In the genomic region with DNA sequence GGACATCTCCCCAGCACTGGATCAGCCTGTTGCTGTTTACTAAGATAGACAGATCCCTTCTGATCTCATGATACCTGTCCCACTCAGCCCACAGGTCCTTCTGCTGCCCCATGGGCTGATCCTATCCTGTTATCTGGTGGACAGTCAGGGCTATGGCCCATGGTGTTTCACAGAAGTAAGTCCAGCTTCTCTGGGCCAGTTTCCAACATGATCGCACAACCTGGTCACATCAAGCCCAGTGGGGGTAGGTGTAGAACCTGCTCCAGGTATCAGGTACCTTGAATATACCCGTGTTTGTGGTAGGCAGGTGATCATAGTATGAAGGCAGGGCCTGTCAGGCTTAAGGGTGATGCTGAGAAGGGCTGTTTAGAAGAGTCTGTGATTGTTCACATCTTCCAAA, we compare ENCODE assay signal across 26 mouse cellular contexts.
"Had no signal": no experiment of that assay in that cellular context is flagged by ENCODE, and none has a peak within 500 bp of the region (broad histone marks: within the 10 kb centered on the region; RNA-seq: fewer than 3 reads in every experiment).

No protein-coding gene starts in this region.

- H3K4me3 ChIP-seq: heart, adult 2 months; heart, embryonic 13.5 days; heart, embryonic 15.5 days; hindbrain, embryonic 13.5 days; hindbrain, embryonic 15.5 days; kidney, embryonic 15.5 days; limb, embryonic 13.5 days; limb, embryonic 15.5 days; liver, embryonic 12.5 days had no signal

- H3K27me3 ChIP-seq: heart, embryonic 13.5 days; heart, embryonic 15.5 days; hindbrain, embryonic 13.5 days; hindbrain, embryonic 15.5 days; kidney, embryonic 15.5 days; limb, embryonic 13.5 days; limb, embryonic 15.5 days; liver, embryonic 12.5 days had no signal

- DNase-seq: gastrocnemius, postnatal 14 days; gastrocnemius, postnatal 36 days; heart, adult 11 months; heart, adult 2 months; heart, postnatal 14 days; heart, postnatal 36 days; kidney, adult 11 months; kidney, adult 2 months; kidney, adult 9 months; kidney, postnatal 14 days; kidney, postnatal 36 days; layer of hippocampus, adult 9-11 months; layer of hippocampus, postnatal 36 days; left cerebral cortex, postnatal 4 days had no signal

- H3K27ac ChIP-seq: heart, adult 2 months; heart, embryonic 13.5 days; heart, embryonic 15.5 days; hindbrain, embryonic 13.5 days; hindbrain, embryonic 15.5 days; hindbrain, postnatal 0 days; kidney, embryonic 15.5 days; kidney, postnatal 0 days; limb, embryonic 13.5 days; limb, embryonic 15.5 days; liver, embryonic 12.5 days; liver, embryonic 14.5 days had no signal

- H3K4me2 ChIP-seq: heart, embryonic 11.5 days; heart, embryonic 13.5 days; heart, embryonic 15.5 days; hindbrain, embryonic 13.5 days; hindbrain, embryonic 15.5 days; kidney, embryonic 15.5 days; limb, embryonic 13.5 days; limb, embryonic 15.5 days; liver, embryonic 12.5 days had no signal

- H3K4me1 ChIP-seq: hindbrain, embryonic 13.5 days; hindbrain, embryonic 15.5 days; kidney, embryonic 15.5 days; limb, embryonic 13.5 days; limb, embryonic 15.5 days had no signal
